Mouse (Mus musculus): Measurements from ENCODE around the gene Gm30191.
"Not testable (repeated sequence)": the region's sequence is repeated elsewhere in the genome, so short reads cannot be mapped to it uniquely, and the experiment has no call there.

The Gm30191 gene

DNA sequence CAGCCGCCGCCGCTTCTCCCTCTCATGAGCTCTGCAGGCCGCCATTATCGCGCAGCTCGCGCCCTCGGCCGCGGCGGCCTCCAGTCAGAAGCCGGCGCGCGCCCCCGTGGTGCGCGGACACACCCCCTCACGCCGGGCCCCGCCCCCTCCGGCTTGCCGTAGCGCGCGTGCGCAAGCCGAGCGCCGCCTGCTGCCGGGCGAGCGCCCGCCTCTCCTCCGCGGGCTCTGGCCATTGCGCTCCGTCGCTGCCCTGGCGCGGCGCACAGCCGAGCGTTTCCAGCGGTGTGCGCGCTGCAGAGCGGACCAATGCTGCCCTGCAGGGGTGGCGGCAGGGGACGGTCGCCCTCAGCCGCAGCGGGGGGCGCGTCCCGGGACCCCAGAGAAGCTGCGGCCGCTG, 40.4 kb downstream of the Gm30191 start:
- DNase-seq (ENCODE audit: low spot score) = peak; percentile 98

DNA sequence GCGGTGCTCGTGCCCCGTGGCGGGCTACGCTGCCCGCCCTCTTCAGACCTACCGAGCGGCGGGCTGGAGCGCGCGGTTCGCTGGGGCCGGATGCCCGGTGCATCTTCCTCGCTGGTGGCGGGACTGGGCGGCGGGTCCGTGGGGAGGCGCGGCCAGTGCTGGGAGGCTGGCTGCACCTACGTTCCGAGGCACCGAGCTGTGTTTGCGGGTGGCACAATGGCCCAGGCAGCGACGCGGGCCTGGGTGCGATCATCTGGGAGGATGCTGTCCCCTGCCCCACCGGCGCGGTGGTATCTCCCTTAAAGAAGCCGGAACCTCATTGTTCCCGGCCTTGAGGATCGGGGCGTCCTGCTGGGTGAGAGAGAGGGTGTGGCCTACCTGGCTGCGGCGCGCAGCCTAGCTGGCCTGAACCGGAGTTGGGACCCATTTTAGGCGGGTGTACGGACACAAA, 40.9 kb downstream of the Gm30191 start, which contains the start of gene Pdik1l:
Gene Pdik1l (minus strand): TSS at position 321 of the 451 bp plus-strand sequence.
- DNase-seq (ENCODE audit: low spot score) = peak; percentile 72

DNA sequence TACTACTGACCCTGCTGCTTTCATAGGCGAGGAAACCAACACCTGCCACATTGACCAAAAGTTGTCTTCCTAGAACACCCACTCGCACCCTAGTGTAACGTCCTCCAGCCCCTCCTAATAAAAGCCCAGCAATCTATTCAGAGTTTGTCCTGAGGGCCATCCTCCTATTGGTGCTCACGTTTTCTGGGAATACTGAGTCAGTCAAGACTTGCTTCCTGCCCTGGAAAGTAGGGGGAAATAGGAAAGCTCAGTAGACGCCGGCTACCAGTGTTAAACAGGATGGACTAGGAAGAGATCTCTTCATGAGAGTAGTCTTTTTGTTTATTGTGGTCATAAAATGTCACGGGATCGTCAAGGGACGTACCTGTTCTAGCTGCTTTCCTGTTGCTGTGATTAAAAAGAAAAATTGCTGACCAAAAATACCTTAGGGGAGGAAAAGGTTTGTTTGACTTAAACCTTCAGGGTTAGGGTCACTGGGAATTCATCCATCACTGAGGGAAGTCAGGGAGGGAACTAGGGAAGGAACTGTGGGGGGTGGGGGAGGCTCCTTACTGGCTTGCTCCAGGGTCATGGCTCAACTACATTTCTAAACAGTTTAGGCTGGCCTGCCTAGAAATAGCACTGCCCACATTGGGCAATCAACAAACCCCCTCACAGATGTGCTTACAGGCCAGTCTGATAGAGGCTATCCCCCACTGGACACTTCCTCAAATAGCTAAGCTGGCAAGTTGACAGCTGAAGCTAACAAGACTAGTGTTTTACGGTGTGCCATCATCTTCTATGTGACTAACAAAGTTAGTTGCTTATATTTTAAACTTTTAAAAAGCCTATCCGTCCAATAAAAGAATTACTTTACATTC, 41.9 kb downstream of the Gm30191 start:
- DNase-seq (ENCODE audit: low spot score) = no peak

DNA sequence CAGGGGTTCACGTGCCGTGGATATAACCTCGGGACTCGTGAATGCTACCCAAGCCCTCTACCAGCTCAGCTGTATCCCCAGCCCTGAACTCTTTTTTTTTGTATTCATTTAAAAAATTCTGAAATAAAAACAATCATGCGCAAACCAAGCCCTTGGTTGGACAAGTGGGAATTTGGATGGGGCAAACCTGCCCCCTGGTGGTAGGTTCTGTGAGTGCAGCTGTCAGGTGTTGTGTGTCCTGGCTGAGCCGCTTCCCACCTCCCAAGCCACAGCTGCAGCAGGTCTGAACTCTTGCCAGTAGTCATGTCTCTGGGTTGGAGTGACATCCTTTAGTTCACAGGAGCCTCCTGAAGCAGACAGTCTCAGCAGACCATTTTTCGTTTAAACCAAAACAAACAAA, 45.3 kb downstream of the Gm30191 start:
- peak; percentile 68 for DNase-seq (ENCODE audit: low spot score)

DNA sequence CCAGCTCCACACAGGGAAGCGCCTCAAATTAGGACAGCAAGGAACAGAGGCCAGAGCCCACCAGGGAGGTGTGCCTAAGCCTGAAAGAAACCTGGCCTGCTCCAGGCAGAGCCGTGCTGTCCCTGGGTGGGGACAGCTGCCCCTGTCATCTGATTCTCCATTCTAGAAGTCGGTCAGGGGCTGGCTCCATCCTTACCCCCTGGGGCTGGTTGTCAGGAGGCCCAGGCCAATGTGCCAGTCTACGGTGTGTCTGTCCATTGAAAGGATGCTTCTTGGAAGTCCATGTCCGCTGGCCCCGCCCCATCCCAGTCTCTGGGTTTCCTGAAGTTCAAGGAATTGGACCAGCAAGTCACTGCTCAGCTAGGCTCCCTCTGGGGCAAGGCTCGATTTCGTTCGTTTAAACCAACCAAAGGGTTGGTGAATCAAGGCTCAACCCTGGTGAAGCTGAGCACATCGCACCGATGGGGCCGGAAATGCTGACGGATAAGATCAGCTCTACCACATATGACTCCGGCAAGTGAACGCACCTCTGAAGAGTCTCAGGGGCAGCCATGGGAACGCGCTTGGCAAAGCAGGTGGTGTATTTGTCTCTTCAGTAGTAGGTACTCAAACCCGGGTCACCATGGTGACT, 46.4 kb downstream of the Gm30191 start:
- no peak for DNase-seq (ENCODE audit: low spot score)

DNA sequence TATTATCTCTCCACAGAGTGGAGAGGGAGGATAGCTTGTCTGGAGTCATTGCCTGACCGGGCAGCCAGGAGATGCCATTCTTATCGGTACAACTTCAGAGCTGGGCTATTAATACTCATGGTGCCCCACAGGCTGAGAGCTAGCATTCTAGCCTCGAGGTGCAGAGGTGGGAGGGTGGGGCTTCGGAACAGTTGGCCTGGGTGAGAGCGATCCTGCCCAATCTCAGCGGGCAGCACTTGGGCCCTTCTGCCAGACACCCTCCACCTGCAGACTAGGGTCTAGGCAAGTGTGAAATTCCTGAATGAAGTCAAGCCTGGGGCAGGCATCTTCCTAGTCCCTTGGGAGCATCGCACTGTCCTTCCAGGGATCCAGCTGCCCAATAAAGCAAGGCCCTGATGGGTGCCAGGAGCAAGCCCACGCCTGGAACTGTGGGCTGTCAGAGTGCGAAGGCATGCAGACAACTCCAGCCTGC, 47.0 kb downstream of the Gm30191 start:
- DNase-seq (ENCODE audit: low spot score) = no peak

DNA sequence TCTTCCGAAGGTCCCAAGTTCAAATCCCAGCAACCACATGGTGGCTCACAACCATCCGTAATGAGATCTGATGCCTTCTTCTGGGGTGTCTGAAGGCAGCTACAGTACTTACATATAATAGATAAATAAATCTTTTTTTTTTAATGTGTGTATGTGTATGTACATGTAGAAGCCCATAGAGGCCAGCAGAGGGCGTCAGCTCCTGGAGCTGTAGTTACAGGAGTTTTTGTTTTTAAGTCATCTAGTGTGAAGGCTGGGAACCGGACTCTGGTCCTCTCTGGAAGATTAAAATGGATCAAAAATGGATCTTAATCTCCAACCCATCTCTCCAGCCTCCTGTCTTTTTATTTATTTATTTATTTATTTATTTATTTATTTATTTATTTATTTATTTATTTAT, 49.4 kb downstream of the Gm30191 start:
- DNase-seq (ENCODE audit: low spot score) = not testable (repeated sequence)

DNA sequence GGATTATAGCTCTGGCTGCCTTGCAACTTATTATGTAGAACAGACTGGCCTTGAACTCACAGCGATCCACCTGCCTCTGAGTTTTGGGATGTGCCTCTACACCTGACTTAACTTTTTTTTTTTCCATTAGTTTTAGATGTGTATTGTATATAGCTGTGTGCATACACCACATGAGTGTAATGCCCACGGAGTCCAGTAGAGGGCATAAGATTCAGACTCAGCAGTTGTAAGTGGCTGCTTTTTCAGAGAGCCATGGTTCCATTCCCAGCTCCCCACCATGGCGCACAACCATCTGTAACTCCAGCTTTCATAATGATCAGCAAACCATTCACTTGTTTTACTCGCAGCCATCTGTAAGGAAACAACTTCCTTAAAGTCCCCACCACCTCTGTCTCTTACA, 49.8 kb downstream of the Gm30191 start:
- DNase-seq (ENCODE audit: low spot score) = no peak

DNA sequence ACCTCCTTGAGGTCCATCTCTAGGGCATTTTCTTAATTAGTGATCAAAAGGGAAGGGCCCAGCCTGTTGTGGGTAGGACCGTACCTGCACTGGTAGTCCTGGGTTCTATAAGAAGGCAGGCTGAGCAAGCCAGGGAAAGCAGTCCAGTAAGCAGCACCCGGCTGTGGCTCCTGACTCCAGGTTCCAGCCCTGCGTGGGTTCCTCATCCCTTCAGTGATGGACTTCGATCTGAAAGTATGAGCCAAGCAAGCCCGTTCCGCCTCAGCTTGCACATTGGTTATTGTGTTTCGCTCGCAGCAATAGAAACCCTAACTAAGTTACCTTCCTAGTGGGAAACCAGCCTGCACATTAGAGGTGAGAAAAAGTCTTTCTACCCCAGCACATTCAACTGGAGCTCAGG, 50.6 kb downstream of the Gm30191 start:
- no peak for DNase-seq (ENCODE audit: low spot score)

DNA sequence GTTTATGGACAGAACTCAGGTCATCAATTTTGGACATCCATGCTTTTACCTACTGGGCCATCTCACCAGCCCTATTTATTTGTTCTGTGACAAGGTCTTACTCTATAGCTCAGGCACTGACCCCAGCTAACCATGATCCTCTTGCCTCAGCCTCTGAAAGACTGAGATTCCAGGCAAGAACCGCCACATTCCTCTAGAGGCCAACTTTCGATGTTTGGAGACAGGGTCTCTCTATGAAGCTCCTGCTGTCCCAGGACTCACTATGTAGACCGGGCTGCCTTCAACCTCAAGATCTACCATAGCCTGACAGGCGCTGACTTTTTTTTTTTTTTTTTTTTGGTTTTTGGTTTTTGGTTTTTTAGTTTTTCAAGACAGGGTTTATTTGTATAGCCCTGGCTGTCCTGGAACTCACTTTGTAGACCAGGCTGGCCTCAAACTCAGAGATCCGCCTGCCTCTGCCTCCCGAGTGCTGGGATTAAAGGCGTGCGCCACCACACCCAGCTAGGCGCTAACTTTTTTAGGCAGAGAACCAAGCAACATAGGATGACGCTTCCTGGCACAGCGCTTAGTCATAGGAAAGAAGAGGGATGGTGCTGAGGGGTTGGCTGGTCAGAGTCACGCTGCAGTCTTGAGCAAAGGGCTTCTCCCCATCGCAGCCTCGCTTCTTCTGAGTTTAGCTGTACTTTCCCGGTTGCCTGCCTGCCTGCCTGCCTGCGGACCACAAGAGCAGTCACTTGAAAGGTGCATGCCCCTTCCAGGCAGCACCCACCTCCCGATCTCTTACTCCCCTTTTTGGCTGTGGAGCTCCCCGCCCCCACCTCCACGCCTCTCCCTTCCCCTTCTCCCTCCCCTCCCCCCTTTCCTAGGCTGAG, 52.1 kb downstream of the Gm30191 start:
- DNase-seq (ENCODE audit: low spot score) = no peak

DNA sequence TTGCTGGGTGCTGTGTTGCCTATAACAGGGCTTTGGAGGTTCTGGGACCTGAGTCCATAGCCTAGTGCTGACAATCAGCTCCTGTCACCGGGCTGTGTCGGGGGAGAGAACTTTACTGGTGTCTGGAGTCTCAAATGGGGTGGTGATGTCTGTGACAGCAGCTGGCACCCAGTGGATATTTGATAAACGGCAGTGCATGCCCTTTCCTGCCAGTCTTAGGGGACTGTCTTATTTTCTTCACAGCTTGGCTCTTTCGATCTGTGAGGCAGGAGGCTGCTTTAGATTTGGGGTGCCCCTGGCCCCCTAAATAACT, 52.7 kb downstream of the Gm30191 start:
- no peak for DNase-seq (ENCODE audit: low spot score)
